Mouse (Mus musculus): ENCODE data around the gene Atpaf1.

- TF ChIP-seq CTCF (conservative IDR thresholded peaks at IDR 0.05; ENCODE audit: low read length) (no peak), POU5F1 (IDR thresholded peaks at IDR 0.05; ENCODE audit: borderline replicate concordance, low read length) (no peak), NANOG (IDR thresholded peaks at IDR 0.05; ENCODE audit: borderline replicate concordance, low read length) (no peak)
Observed at GRCm38 (mm10) chr4:115754101-115754500, 30.5 kb upstream of the Atpaf1 start.
